Mouse (Mus musculus) small intestine, adult 2 months (tissue): ENCODE data around the gene Asb5. TPM values are rescaled to one million over a fixed set of nuclear protein-coding genes. Genes with fewer than 3 reads are reported as not detected.
"Not testable (repeated sequence)": the region's sequence is repeated elsewhere in the genome, so short reads cannot be mapped to it uniquely, and the experiment has no call there.

ENCODE experiments used
- H3K27ac ChIP-seq: fragments of 200-500 bp; 2 replicates; pipeline ENCODE4 v1.5.1; 2012; ENCODE audit warnings: low read depth, low read length, control low read depth, inconsistent platforms; ENCODE audit not compliant: insufficient read depth
- H3K27me3 ChIP-seq: fragments of 200-500 bp; 2 replicates; pipeline ENCODE4 v1.6.1; 2012; ENCODE audit warnings: mild to moderate bottlenecking, moderate library complexity, low read length, inconsistent platforms; ENCODE audit not compliant: control insufficient read depth, insufficient read depth
- H3K36me3 ChIP-seq: fragments of 200-500 bp; 2 replicates; pipeline ENCODE4 v1.6.1; 2012; ENCODE audit warnings: mild to moderate bottlenecking, low read length, control low read depth, inconsistent platforms; ENCODE audit not compliant: control insufficient read depth, insufficient read depth
- H3K4me1 ChIP-seq: fragments of 200-500 bp; 2 replicates; pipeline ENCODE4 v1.6.1; 2012; ENCODE audit warnings: low read length, inconsistent platforms, mixed read lengths; ENCODE audit not compliant: control insufficient read depth, insufficient read depth, insufficient read length
- H3K4me3 ChIP-seq: fragments of 200-500 bp; 2 replicates; pipeline ENCODE4 v1.5.1; 2012; ENCODE audit warnings: low read depth, mild to moderate bottlenecking, control low read depth, inconsistent platforms, low read length, moderate library complexity
- CTCF ChIP-seq: fragments of 200-500 bp; IDR thresholded peaks from 2 replicates; pipeline ENCODE4 v1.5.1; 2012; ENCODE audit warnings: low read depth, mild to moderate bottlenecking, control low read depth, inconsistent platforms, low read length, moderate library complexity, mixed read lengths; ENCODE audit not compliant: insufficient replicate concordance, insufficient read length; ENCODE audit errors: extremely low read depth
- POLR2A ChIP-seq: fragments of 200-500 bp; IDR thresholded peaks from 2 replicates; pipeline ENCODE4 v1.6.1; 2012; ENCODE audit warnings: low read depth, mild to moderate bottlenecking, control low read depth, inconsistent platforms, low read length, moderate library complexity
- whole genome bisulfite sequencing: fragments of 180-500 bp; shearing (Covaris S2); methylation state at CpG from one replicate; pipeline ENCODE4 v1.1.7; 2018; 5-methylcytosine and 5-hydroxymethylcytosine counted together
- polyA plus RNA-seq: library from polyadenylated mRNA; depleted of rRNA; stranded (reverse); fragments of >200 nt; gene quantifications from 2 replicates; pipeline ENCODE4 v1.2.3, GENCODE M21; 2012; rRNA removed

The Asb5 gene
- polyA plus RNA-seq, 1 experiment = 0.52 TPM

DNA sequence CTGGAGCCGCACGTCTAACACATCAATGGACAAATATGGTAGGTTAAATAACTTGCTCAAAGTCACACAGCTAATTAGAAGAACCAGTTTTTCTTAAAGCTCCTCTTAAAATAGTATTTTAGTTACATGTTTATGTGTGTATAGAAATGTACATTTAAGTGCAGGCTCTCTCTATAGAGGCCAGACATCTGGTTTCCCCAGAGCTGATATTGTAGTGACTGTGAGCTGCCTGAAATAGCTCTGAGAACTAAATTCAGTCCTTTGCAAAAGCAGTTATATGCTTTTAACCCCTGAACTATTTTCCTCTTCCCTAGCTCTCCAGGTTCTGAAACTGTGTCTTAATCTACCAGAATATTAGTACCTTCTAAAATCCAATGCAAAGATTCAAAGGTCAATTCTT, 68.0 kb downstream of the Asb5 start:
- no peaks in the 10 kb centered on the region for H3K36me3 ChIP-seq
- H3K4me1 ChIP-seq = no peaks in the 10 kb centered on the region
- TF ChIP-seq CTCF (no peak), POLR2A (no peak)
- 81% methylated on average over 2 of the region's 2 CpGs for WGBS
- no peak overlapping the region for H3K27ac ChIP-seq
- no peaks in the 10 kb centered on the region for H3K27me3 ChIP-seq
- H3K4me3 ChIP-seq = no peak overlapping the region

DNA sequence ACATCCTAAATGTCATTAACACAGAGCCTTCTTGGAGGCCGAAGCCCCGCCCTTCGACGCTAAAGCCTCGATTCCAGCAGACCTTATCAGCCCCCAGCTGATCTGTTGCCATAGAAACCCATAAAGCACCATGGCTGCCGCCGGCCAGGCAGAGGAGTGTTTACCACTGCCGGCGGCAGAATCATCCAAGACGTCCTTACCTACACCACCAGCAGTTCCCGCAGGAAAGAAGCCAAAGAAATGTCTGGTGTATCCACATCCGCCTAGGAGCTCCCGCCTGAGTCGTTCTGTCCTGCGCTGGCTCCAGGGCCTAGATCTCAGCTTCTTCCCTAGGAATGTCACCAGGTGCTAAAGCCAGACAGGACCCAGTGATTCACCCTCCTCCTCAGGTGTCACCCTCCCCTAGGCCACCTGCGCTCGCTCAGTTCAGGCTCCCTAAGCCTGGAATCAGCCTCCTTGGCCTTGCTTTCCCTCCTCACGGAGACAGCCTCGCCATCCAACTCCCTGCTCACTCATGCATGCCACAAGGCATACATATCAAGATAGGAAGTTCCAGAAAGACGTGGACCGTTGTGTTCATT, 71.4 kb downstream of the Asb5 start, which contains the start of gene Spata4:
Gene Spata4 (plus strand): TSS at position 111 of the 581 bp plus-strand sequence.
- Histone ChIP-seq H3K4me1 (no peaks in the 10 kb centered on the region), H3K4me3 (no peak within 1 kb of the TSS), H3K27me3 (no peaks in the 10 kb centered on the region), H3K27ac (no peak within 1 kb of the TSS), H3K36me3 (no peaks in the 10 kb centered on the region)
- 16% methylated on average over 21 of the region's 21 CpGs for WGBS
- TF ChIP-seq POLR2A (no peak), CTCF (no peak)

DNA sequence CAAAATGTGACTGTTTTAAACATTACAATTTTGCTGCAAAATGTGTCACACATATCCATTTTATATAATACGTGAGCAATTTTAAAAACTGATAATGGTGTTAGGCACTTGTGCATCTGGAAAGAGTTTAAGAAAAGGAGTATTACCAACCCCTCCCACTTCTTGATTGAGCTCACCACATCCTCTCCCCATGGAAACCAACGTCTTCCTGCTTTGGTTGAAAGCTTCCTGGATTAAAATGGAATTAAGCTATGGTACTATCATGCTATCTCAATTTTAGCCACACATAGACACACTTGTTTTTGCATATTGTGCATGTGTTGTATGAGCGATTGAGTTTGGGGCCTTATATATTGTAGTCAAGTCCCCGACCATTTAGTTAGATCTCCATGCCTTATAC, 74.1 kb downstream of the Asb5 start:
- 70% methylated on average over 4 of the region's 4 CpGs for WGBS
- TF ChIP-seq POLR2A (no peak), CTCF (no peak)

DNA sequence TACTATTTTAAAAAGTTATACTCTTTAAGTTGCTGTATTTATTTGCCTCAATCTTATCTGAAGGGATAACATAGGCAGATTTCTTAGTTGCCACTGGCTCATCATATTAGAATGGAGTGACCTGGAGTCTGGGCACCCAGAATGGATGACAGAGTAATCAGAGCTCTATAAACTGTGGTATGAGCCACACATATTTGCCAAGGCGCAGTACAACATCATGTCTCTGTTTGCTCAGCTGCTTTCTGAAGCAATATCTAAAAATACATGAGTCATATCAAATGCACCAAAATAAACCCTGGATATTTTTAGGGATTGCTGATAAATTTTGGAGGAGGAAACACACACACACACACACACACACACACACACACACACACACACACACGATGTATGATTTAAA, 80.0 kb downstream of the Asb5 start:
- Histone ChIP-seq H3K4me3 (no peak overlapping the region), H3K27ac (no peak overlapping the region), H3K4me1 (no peaks in the 10 kb centered on the region), H3K27me3 (no peaks in the 10 kb centered on the region), H3K36me3 (no peaks in the 10 kb centered on the region)
- WGBS = 56% methylated on average over 2 of the region's 2 CpGs
- TF ChIP-seq POLR2A (no peak), CTCF (no peak)

More for the DNA sequence above, 74.1 kb downstream of the Asb5 start:
- no peaks in the 10 kb centered on the region for H3K4me1 ChIP-seq
- H3K27me3 ChIP-seq = no peaks in the 10 kb centered on the region
- H3K27ac ChIP-seq = no peak overlapping the region
- H3K4me3 ChIP-seq = no peak overlapping the region
- H3K36me3 ChIP-seq = no peaks in the 10 kb centered on the region

DNA sequence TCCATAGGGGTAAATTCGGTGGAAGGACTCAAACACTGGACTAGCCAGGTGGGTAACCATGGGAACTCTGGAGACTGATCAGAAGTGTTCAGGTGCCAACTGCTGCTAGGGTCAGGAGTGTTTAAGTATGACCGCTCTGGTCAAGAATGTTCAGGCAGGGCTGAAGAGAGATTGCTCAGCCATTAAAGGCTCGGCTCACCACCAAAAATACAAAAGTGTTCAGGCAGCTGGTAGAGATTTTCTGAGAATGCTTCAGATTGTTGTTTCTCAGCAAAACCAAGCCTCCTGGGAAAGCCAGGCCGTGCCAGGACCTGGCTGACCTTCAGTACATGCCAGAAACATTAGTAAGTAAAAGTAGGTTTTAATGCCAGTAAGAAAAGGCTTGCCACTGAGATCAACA, 80.9 kb downstream of the Asb5 start:
- H3K36me3 ChIP-seq = no peaks in the 10 kb centered on the region
- TF ChIP-seq CTCF (no peak), POLR2A (no peak)
- H3K27me3 ChIP-seq = no peaks in the 10 kb centered on the region
- H3K27ac ChIP-seq = no peak overlapping the region
- 64% methylated on average over 4 of the region's 4 CpGs for WGBS
- no peaks in the 10 kb centered on the region for H3K4me1 ChIP-seq
- H3K4me3 ChIP-seq = no peak overlapping the region

DNA sequence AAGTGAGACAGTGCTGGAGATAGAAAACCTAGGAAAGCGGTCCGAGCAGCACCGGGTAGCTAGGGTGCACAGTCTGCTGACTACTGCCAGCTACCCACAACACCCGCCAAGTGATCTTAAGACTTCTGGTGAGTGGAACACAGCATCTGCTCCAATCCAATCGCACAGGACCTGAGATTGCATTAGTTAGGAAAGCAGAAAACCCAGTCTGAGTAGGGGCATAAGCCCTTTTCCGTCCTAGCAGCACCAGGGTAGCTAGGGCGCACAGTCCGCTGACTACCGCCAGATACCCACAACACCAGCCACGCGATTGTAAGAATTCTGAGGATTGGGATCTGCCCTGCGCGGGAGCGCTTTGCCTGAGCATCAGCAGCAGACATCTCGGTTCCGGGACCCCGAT, 87.3 kb downstream of the Asb5 start:
- H3K27me3 ChIP-seq, H3K4me3 ChIP-seq, H3K4me1 ChIP-seq, H3K27ac ChIP-seq, H3K36me3 ChIP-seq: not testable (repeated sequence)
- WGBS = 77% methylated on average over 17 of the region's 17 CpGs

Other genes starting within 250 kb of the Asb5 start
- gene Spcs3, start 418 bp downstream of the Asb5 start, polyA plus RNA-seq = 2.4 and 2.9 TPM in 2 replicates
- not detected in 2 replicates for gene Spata4, start 71.2 kb downstream of the Asb5 start, polyA plus RNA-seq